ENCODE assay signal across 8 mouse cellular contexts in the genomic region with DNA sequence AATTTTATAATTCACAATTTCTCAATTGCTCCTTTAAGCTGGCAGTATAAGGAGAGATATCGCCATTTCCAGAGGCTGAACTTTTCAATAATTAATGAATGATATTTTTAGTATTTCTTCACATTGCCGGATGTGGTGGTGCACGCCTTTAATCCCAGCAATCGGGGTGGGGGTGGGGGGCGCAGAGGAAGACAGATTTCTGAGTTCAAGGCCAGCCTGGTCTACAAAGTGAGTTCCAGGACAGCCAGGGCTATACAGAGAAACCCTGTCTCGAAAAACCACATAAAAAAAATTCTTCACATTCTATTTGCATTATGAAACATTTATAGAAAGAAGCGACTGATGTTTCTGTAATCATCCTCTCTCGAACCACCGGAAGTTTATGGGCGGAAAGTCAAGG. TPM values are rescaled to one million over a fixed set of nuclear protein-coding genes. Genes with fewer than 3 reads are reported as not detected.
"Had no signal": no experiment of that assay in that cellular context is flagged by ENCODE, and none has a peak within 500 bp of the region (broad histone marks: within the 10 kb centered on the region; RNA-seq: fewer than 3 reads in every experiment).

No protein-coding gene starts in this region.

RNA-seq across cellular contexts. Expression of gene Zfp981, which starts 19.3 kb away (rescaled TPM):
- total RNA-seq: hematopoietic stem cell, adult 5-6 weeks; left cerebral cortex, adult 2 months had no signal
- polyA plus RNA-seq: forebrain, postnatal 0 days; gonadal fat pad, adult 2 months; heart, embryonic 13.5 days; heart, postnatal 0 days; intestine, embryonic 16.5 days; kidney, adult 2 months had no signal
